Mouse (Mus musculus) liver, embryonic 15.5 days (tissue): Measurements from ENCODE around the gene Tmem121b. TPM values are rescaled to one million over a fixed set of nuclear protein-coding genes. Genes with fewer than 3 reads are reported as not detected.

Source experiments
- ATAC-seq: fragments of 200-750 bp; cut with Nextera tagmentation; 2 replicates; pipeline ENCODE4 v1.8.0; 2017; ENCODE audit warnings: moderate number of reproducible peaks, mild to moderate bottlenecking, moderate library complexity; ENCODE audit not compliant: insufficient read depth
- H3K27ac ChIP-seq: fragments of 300-500 bp; sonication (generic); replicated peaks from 2 replicates; pipeline ENCODE4 v1.5.1; 2015; ENCODE audit warnings: mild to moderate bottlenecking, inconsistent platforms
- H3K27me3 ChIP-seq: fragments of 300-500 bp; sonication (generic); 2 replicates; pipeline ENCODE4 v1.6.1; 2015; ENCODE audit warnings: mild to moderate bottlenecking, inconsistent platforms
- H3K36me3 ChIP-seq: fragments of 300-500 bp; sonication (generic); replicated peaks from 2 replicates; pipeline ENCODE4 v1.6.1; 2015; ENCODE audit warnings: moderate library complexity, mild to moderate bottlenecking, inconsistent platforms
- H3K4me1 ChIP-seq: fragments of 300-500 bp; sonication (generic); replicated peaks from 2 replicates; pipeline ENCODE4 v1.6.1; 2015; ENCODE audit warnings: inconsistent platforms
- H3K4me2 ChIP-seq: fragments of 300-500 bp; sonication (generic); 2 replicates; pipeline ENCODE4 v1.6.1; 2015; ENCODE audit warnings: moderate library complexity, mild to moderate bottlenecking, inconsistent platforms
- H3K4me3 ChIP-seq: fragments of 300-500 bp; sonication (generic); replicated peaks from 2 replicates; pipeline ENCODE4 v1.5.1; 2015; ENCODE audit warnings: mild to moderate bottlenecking, inconsistent platforms
- H3K9ac ChIP-seq: fragments of 300-500 bp; sonication (generic); 2 replicates; pipeline ENCODE4 v1.6.1; 2015; ENCODE audit warnings: moderate library complexity, mild to moderate bottlenecking, inconsistent platforms
- H3K9me3 ChIP-seq: fragments of 300-500 bp; sonication (generic); replicated peaks from 2 replicates; pipeline ENCODE4 v1.6.1; 2016; ENCODE audit warnings: inconsistent platforms
- WGBS: fragments of 180-500 bp; shearing (Covaris S2); methylation state at CpG from one replicate; pipeline ENCODE4 v1.1.7; 2015; ENCODE audit warnings: mixed read lengths; ENCODE audit not compliant: insufficient replicate concordance; 5-methylcytosine and 5-hydroxymethylcytosine counted together
- polyA plus RNA-seq: library from polyadenylated mRNA; unstranded; fragments of >200 nt; fragmentation: Nextera tagmentation; extraction: Ambion mirVana; gene quantifications from 2 replicates; pipeline ENCODE4 v1.2.1, GENCODE M21; 2015

Tmem121b gene
- polyA plus RNA-seq, 1 experiment from 2014 or later, result not detected

- Histone ChIP-seq H3K27me3 (no peaks in the 10 kb centered on the region), H3K4me1 (peaks cover 25% of the 10 kb centered on the region), H3K27ac (no peak overlapping the region), H3K9me3 (no peaks in the 10 kb centered on the region), H3K4me2 (no peak overlapping the region), H3K36me3 (no peaks in the 10 kb centered on the region), H3K4me3 (no peak overlapping the region), H3K9ac (no peak overlapping the region)
- ATAC-seq, result no peak
- 32% methylated on average over 11 of the region's 11 CpGs for WGBS
These were observed 41.1 kb downstream of the Tmem121b start for GRCm38 (mm10) chr6:120452384-120453102.

- H3K27me3 ChIP-seq, result no peaks in the 10 kb centered on the region
- H3K4me1 ChIP-seq, result peaks cover 25% of the 10 kb centered on the region
- WGBS, result 49% methylated on average over 3 of the region's 3 CpGs
- no peak overlapping the region for H3K27ac ChIP-seq
- H3K4me3 ChIP-seq, result no peak overlapping the region
- no peaks in the 10 kb centered on the region for H3K9me3 ChIP-seq
- no peaks in the 10 kb centered on the region for H3K36me3 ChIP-seq
- ATAC-seq, result no peak
- no peak overlapping the region for H3K4me2 ChIP-seq
- H3K9ac ChIP-seq, result no peak overlapping the region
These were observed 43.4 kb downstream of the Tmem121b start for GRCm38 (mm10) chr6:120450208-120450607.

GRCm38 (mm10) chr6:120443363-120444355 is 49.9 kb downstream of the Tmem121b start:
- Histone ChIP-seq H3K36me3 (peaks cover 33% of the 10 kb centered on the region), H3K27me3 (no peaks in the 10 kb centered on the region), H3K9ac (no peak overlapping the region), H3K4me1 (no peaks in the 10 kb centered on the region; the same call in 1 of the 2 replicates), H3K9me3 (no peaks in the 10 kb centered on the region), H3K4me3 (no peak overlapping the region), H3K4me2 (no peak overlapping the region), H3K27ac (no peak overlapping the region)
- 82% methylated on average over 14 of the region's 14 CpGs for WGBS
- no peak for ATAC-seq

- Histone ChIP-seq H3K27ac (no peak overlapping the region), H3K4me1 (no peaks in the 10 kb centered on the region; the same call in 1 of the 2 replicates), H3K9me3 (no peaks in the 10 kb centered on the region), H3K4me3 (no peak overlapping the region), H3K9ac (no peak overlapping the region), H3K4me2 (no peak overlapping the region), H3K27me3 (no peaks in the 10 kb centered on the region), H3K36me3 (peaks cover 43% of the 10 kb centered on the region)
- WGBS, result 79% methylated on average over 4 of the region's 4 CpGs
- ATAC-seq, result no peak
These were observed 51.3 kb downstream of the Tmem121b start for GRCm38 (mm10) chr6:120442171-120442749.

Other genes starting within 250 kb of the Tmem121b start
- not detected in 2 replicates for gene D330020A13Rik, start 199.4 kb downstream of the Tmem121b start, polyA plus RNA-seq
- gene B4galnt3, start 199.2 kb downstream of the Tmem121b start, polyA plus RNA-seq, result 0.10 and 0.16 TPM in 2 replicates
- gene Kdm5a, start 129.7 kb downstream of the Tmem121b start, polyA plus RNA-seq, result 13.7 and 15.9 TPM in 2 replicates
- gene Ccdc77, start 129.4 kb downstream of the Tmem121b start, polyA plus RNA-seq, result 15.5 and 15.8 TPM in 2 replicates
- 10.4 and 12.1 TPM in 2 replicates for gene Il17ra, start 30.6 kb downstream of the Tmem121b start, polyA plus RNA-seq
- gene Hdhd5, start 37.5 kb upstream of the Tmem121b start, polyA plus RNA-seq, result 9.9 and 11.6 TPM in 2 replicates
- 6.6 TPM in 2 replicates for gene Cecr2, start 172.6 kb upstream of the Tmem121b start, polyA plus RNA-seq